Mouse (Mus musculus) midbrain, embryonic 11.5 days (tissue): ENCODE results near the gene Prdm8. TPM values are rescaled to one million over a fixed set of nuclear protein-coding genes. Genes with fewer than 3 reads are reported as not detected.

Source experiments
- ATAC-seq: fragments of 200-750 bp; cut with Nextera tagmentation; 2 replicates; pipeline ENCODE4 v1.8.0; 2017; ENCODE audit warnings: moderate TSS enrichment, moderate library complexity; ENCODE audit not compliant: low FRiP score
- DNase-seq: peaks from one replicate; pipeline ENCODE4 v3.0.0; 2015; ENCODE audit warnings: low spot score; ENCODE audit errors: missing footprints
- H3K27ac ChIP-seq: fragments of 300-500 bp; sonication (generic); 2 replicates; pipeline ENCODE4 v1.5.1; 2014; ENCODE audit warnings: low read depth, low read length
- H3K27me3 ChIP-seq: fragments of 300-500 bp; sonication (generic); 2 replicates; pipeline ENCODE4 v1.6.1; 2014; ENCODE audit warnings: mild to moderate bottlenecking, low read length, moderate library complexity, mixed read lengths; ENCODE audit not compliant: control insufficient read depth, insufficient read depth
- H3K36me3 ChIP-seq: fragments of 300-500 bp; sonication (generic); 2 replicates; pipeline ENCODE4 v1.6.1; 2014; ENCODE audit warnings: mild to moderate bottlenecking, low read length, moderate library complexity, mixed read lengths; ENCODE audit not compliant: control insufficient read depth, insufficient read depth
- H3K4me1 ChIP-seq: fragments of 300-500 bp; sonication (generic); 2 replicates; pipeline ENCODE4 v1.6.1; 2014; ENCODE audit warnings: low read length; ENCODE audit not compliant: control insufficient read depth, insufficient read depth
- H3K4me2 ChIP-seq: fragments of 300-500 bp; sonication (generic); 2 replicates; pipeline ENCODE4 v1.6.1; 2014; ENCODE audit warnings: mild to moderate bottlenecking, moderate library complexity
- H3K4me3 ChIP-seq: fragments of 300-500 bp; sonication (generic); 2 replicates; pipeline ENCODE4 v1.5.1; 2014; ENCODE audit warnings: low read depth, low read length
- H3K9ac ChIP-seq: fragments of 300-500 bp; sonication (generic); 2 replicates; pipeline ENCODE4 v1.6.1; 2014; ENCODE audit warnings: low read length
- H3K9me3 ChIP-seq: fragments of 300-500 bp; sonication (generic); 2 replicates; pipeline ENCODE4 v1.6.1; 2016; ENCODE audit warnings: low read length; ENCODE audit not compliant: control insufficient read depth
- WGBS: fragments of 180-500 bp; shearing (Covaris S2); extraction: QIAGEN DNeasy Blood & Tissue Kit; methylation state at CpG from one replicate; pipeline ENCODE4 v1.1.7; 2014; 5-methylcytosine and 5-hydroxymethylcytosine counted together
- polyA plus RNA-seq: library from polyadenylated mRNA; unstranded; fragments of >200 nt; fragmentation: Nextera tagmentation; extraction: Ambion mirVana; gene quantifications from 2 replicates; pipeline ENCODE4 v1.2.1, GENCODE M21; 2014

The Prdm8 gene
- polyA plus RNA-seq, 1 experiment from 2014 or later = 1.0 TPM

DNA sequence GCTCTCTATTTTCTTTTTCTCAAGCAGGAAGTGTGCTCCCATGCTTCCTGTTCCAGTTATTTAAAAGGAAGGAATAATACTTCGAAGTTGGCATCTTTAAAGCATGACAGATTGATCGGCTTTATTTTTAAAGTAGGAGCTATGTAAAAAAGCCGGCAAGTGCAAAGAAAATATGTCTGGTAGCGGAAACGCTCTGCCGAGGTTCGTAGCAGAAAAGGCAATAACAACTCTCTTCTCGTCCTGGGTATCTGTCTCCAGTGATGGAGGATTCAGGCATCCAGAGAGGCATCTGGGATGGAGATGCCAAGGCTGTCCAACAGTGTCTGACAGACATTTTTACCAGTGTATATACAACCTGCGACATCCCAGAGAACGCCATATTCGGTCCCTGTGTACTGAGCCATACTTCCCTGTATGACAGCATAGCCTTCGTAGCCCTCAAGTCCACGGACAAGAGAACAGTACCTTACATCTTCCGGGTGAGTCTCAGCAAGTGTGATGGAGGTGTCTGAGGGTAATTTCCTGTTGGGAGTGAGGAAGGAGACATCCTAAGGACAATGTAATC lies 16.1 kb downstream of the Prdm8 start:
- Histone ChIP-seq H3K36me3 (no peaks in the 10 kb centered on the region), H3K27ac (no peak overlapping the region), H3K27me3 (peaks cover 78% of the 10 kb centered on the region), H3K9ac (no peak overlapping the region), H3K4me1 (peaks cover 49% of the 10 kb centered on the region), H3K4me3 (peak overlapping the region; percentile 30), H3K9me3 (no peaks in the 10 kb centered on the region), H3K4me2 (peak overlapping the region; percentile 43)
- ATAC-seq (no peak), DNase-seq (peak; percentile 93)
- WGBS = 2% methylated on average over 14 of the region's 14 CpGs

DNA sequence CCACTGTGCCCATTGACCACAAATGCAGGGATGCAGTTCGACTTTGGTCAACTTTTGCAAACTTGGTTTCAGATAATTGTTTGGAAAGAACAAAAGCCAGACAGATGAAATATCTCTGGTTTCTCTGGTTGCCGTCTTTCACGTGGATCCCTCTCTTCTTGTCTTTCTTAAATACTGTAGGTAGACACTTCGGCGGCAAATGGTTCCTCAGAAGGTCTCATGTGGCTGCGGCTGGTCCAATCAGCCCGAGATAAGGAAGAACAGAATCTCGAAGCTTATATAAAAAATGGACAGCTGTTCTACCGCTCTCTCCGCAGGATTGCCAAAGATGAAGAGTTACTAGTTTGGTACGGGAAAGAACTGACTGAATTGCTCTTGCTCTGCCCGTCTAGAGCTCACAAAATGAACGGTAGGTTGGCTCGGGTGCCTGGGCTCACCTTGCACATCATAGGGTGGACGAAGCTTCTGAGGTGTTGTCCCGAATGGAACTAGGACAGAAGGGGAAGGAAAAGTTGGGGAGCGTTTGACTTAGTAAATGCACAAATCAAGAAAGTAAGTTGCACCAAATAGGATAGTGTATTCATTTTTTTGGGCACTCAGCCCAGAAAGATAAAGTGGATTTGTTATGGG lies 17.4 kb downstream of the Prdm8 start:
- no peak overlapping the region for H3K27ac ChIP-seq
- peaks cover 80% of the 10 kb centered on the region for H3K27me3 ChIP-seq
- H3K4me1 ChIP-seq = peaks cover 47% of the 10 kb centered on the region
- 3% methylated on average over 17 of the region's 17 CpGs for WGBS
- no peak overlapping the region for H3K4me3 ChIP-seq
- H3K9me3 ChIP-seq = no peaks in the 10 kb centered on the region
- peak; percentile 93 for DNase-seq
- no peak overlapping the region for H3K9ac ChIP-seq
- no peak for ATAC-seq
- no peak overlapping the region for H3K4me2 ChIP-seq
- H3K36me3 ChIP-seq = no peaks in the 10 kb centered on the region

DNA sequence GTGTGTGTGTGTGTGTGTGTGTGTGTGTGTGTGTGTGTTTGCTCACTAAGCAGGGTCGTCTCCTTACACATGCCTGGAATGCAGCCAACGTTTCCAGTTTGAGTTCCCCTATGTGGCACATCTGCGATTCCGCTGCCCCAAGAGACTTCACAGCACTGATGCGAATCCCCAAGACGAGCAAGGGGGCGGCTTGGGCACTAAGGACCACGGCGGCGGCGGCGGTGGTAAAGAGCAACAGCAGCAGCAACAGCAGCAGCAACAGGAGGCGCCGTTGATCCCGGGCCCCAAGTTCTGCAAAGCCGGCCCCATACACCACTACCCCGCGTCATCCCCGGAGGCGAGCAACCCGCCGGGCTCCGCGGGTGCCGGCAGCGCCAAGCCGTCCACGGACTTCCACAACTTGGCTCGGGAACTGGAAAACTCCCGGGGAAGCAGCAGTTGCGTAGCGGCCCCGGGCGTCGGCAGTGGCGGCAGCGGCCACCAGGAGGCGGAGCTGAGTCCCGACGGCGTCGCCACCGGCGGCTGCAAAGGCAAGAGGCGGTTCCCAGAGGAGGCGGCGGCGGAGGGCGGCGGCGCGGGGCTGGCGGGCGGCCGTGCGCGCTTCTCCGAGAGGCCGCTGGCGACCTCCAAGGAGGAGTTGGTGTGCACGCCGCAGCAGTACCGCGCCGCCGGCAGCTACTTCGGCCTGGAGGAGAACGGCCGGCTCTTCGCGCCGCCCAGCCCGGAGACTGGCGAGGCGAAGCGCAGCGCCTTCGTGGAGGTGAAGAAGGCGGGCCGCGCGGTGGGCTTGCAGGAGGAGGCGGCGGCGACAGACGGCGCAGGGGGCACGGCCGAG lies 18.2 kb downstream of the Prdm8 start:
- Histone ChIP-seq H3K27ac (no peak overlapping the region), H3K4me1 (peaks cover 39% of the 10 kb centered on the region), H3K36me3 (no peaks in the 10 kb centered on the region), H3K9me3 (no peaks in the 10 kb centered on the region), H3K4me3 (peak overlapping the region; percentile 46), H3K4me2 (peak overlapping the region; percentile 62), H3K27me3 (peaks cover 80% of the 10 kb centered on the region), H3K9ac (peak overlapping the region; percentile 55)
- under 1% methylated on average over 70 of the region's 89 CpGs for WGBS
- DNase-seq (peak; percentile 99), ATAC-seq (peak; percentile 47)

DNA sequence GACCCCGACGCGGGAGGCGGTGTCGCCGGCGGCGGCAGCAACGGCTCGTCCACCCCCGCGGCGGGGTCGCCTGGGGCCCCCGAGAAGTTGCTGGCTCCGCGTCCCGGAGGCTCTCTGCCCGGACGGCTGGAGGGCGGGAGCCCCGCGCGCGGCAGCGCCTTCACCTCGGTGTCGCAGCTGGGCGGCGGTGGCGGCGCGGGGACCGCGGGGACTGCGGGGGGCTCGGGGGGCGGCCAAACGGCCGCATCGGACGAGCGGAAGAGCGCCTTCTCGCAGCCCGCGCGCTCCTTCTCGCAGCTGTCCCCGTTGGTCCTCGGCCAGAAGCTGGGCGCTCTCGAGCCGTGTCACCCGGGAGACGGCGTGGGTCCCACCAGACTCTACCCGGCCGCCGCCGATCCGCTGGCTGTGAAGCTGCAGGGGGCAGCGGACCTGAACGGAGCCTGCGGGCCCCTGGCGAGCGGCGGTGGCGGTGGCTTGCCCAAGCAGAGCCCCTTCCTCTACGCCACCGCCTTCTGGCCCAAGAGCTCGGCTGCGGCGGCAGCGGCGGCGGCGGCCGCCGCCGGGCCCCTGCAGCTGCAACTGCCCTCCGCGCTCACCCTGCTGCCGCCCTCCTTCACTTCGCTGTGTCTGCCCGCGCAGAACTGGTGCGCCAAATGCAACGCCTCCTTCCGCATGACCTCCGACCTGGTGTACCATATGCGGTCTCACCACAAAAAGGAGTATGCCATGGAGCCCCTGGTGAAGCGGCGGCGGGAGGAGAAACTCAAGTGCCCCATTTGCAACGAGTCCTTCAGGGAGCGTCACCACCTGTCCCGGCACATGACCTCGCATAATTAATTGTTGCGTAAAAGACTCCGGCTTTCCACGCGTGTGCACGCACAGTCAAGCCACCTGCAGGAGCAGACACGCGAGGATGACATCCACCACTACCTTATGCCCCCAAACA lies 19.1 kb downstream of the Prdm8 start:
- peak overlapping the region; percentile 55 for H3K9ac ChIP-seq
- under 1% methylated on average over 87 of the region's 106 CpGs for WGBS
- no peaks in the 10 kb centered on the region for H3K9me3 ChIP-seq
- no peaks in the 10 kb centered on the region for H3K36me3 ChIP-seq
- peak; percentile 51 for ATAC-seq
- peak overlapping the region; percentile 46 for H3K4me3 ChIP-seq
- peaks cover 82% of the 10 kb centered on the region for H3K27me3 ChIP-seq
- peak; percentile 94 for DNase-seq
- peak overlapping the region; percentile 62 for H3K4me2 ChIP-seq
- H3K4me1 ChIP-seq = peaks cover 32% of the 10 kb centered on the region
- H3K27ac ChIP-seq = no peak overlapping the region

DNA sequence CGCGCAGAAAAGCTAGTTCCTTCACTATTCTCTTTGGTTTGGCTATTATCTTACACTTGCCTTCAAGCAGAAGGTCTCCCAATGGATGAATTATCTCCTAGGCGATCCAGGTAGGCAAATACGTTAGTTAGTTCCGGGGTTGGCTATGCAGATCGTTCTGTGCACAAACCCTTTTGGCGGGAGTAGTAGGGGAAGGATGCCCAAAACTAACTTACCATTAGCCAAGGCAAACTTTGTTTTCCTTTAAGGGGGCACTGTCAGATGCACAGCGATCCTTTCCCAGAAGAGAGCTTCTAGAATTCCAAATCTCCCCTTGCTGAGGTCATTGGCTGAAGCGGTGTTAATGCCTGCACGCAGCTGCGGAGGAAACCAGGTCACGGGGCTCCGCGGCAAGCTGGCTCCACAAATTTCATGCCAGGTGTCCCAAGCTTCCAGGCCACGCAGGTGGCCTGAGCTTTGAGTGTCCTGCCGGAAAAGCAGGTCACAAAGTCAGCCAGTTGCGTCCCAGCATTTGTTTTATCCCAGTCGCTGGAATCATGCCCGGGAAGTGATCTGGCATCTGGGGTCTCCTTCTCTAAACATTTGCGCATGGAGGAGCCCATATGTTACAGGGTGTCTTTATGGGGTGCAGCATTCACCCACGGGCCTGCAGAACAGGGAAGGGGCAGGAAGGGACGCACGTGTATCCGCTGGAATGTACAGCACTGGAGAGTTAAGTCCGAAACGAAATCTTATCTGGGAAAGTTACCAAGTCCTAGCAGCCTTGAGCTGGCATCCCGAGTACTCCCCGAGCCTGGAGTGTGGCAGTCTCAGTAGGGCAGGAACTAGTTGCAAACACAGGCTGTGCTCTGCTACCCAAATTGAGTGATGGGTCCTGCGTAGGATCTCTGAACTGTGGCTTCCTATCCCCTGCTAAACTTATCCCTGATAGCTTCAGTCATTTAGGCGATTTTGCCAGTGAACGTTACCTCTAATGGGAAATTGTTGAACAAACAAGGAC lies 22.5 kb downstream of the Prdm8 start:
- WGBS = 1% methylated on average over 31 of the region's 31 CpGs
- Histone ChIP-seq H3K9ac (no peak overlapping the region), H3K4me3 (no peak overlapping the region), H3K27me3 (peaks cover 66% of the 10 kb centered on the region), H3K4me1 (peaks cover 16% of the 10 kb centered on the region), H3K4me2 (no peak overlapping the region), H3K27ac (no peak overlapping the region), H3K36me3 (no peaks in the 10 kb centered on the region), H3K9me3 (no peaks in the 10 kb centered on the region)
- no peak for ATAC-seq
- peak; percentile 94 for DNase-seq

DNA sequence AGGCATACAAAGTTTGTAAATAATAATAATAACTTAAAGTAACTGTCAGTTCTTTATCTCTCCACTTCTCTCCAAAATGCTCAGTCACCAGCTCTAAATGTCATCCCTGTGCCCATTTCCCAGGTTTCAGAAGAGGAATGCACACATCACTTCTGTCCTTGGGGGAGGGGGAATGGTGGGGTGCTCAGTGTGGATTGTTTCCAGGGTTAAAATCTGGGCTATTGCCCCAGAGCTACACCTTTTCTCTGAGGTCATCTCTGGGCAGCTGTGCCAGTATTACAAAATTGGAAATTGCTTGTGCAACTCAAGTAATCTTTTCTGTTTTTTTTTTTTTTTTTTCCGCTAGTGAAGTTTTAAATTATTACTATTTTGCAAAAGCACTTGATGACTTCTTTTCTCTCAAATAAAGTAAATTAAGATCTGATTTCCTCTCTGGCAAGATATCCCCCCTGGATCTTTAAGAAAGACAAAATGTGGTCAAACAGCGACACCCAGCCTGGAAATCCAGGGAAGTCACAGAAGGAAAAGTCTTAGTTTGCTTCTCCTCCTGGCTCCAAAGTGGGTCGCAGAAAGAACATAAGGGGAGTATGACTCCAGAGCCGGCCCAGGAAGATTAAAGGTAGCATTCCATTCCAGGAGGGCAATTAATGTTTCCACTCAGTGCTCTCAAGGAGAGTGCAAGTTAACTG lies 25.4 kb downstream of the Prdm8 start:
- Histone ChIP-seq H3K36me3 (no peaks in the 10 kb centered on the region), H3K4me3 (no peak overlapping the region), H3K4me1 (no peaks in the 10 kb centered on the region), H3K9me3 (no peaks in the 10 kb centered on the region), H3K27me3 (peaks cover 42% of the 10 kb centered on the region), H3K9ac (no peak overlapping the region), H3K27ac (no peak overlapping the region), H3K4me2 (no peak overlapping the region)
- WGBS = 26% methylated on average over 4 of the region's 4 CpGs
- ATAC-seq = no peak
- peak; percentile 78 for DNase-seq

DNA sequence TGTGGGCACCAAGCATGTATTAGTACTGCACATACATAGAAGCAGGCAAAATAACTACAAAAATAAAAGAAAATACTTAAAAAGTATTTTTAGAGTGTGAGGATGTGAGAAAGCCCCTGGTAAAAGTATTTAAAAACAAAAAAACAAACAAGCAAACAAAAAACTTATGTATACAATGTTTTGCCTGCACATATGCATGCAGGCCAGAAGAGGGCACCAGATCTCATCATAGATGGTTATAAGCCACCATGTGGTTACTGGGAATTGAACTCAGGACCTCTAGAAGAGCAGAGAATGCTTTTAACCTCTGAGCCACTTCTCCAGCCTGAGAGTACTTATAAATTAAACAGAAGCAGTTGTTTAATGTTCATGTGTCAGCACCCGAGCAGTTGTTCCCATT lies 28.0 kb downstream of the Prdm8 start:
- WGBS = 86% methylated on average over 1 of the region's 1 CpGs
- ATAC-seq (no peak), DNase-seq (no peak)
- Histone ChIP-seq H3K4me2 (no peak overlapping the region), H3K9ac (no peak overlapping the region), H3K4me1 (no peaks in the 10 kb centered on the region), H3K9me3 (no peaks in the 10 kb centered on the region), H3K27me3 (peaks cover 16% of the 10 kb centered on the region), H3K4me3 (no peak overlapping the region), H3K36me3 (no peaks in the 10 kb centered on the region), H3K27ac (no peak overlapping the region)
